In the genomic region with DNA sequence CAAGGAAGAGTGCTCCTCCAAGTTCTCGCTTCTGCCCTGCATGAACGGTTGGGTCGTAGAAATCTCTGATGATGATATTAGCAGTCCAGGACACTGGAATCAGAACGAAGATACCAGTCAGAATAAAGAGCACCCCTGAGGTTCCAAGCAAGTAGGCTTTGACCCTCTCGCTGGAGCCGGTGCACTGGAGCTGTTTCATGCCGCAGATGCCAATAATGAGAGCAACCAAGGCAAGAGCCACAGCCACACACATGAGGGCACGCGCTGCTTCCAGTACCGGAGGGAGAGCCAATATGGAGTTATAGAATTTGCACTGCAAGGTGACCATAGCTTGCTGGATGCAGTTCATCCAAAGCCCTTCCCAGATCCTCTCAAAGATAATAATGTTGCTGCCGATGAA, we compare ENCODE assay signal across 39 mouse cellular contexts. TPM values are rescaled to one million over a fixed set of nuclear protein-coding genes. Genes with fewer than 3 reads are reported as not detected.
"Had no signal": no experiment of that assay in that cellular context is flagged by ENCODE, and none has a peak within 500 bp of the region (broad histone marks: within the 10 kb centered on the region; RNA-seq: fewer than 3 reads in every experiment).

No protein-coding gene starts in this region.

- DNase-seq: cerebellum, adult 2 months; cerebellum, adult 8-10 months; cerebellum, adult 9-10 months; cerebellum, adult 9-11 months; cerebellum, postnatal 10 days; cerebellum, postnatal 14 days; cerebellum, postnatal 25 days; cerebellum, postnatal 36 days; embryo, embryonic 11 days; forebrain, postnatal 0 days; gastrocnemius, adult 2 months; gastrocnemius, postnatal 10 days; gastrocnemius, postnatal 14 days; gastrocnemius, postnatal 25 days; heart, adult 18-20 months; heart, adult 2 months had no signal

- H3K36me3 ChIP-seq: embryonic facial prominence, embryonic 10.5 days; embryonic facial prominence, embryonic 12.5 days; embryonic facial prominence, embryonic 13.5 days; embryonic facial prominence, embryonic 15.5 days; forebrain, embryonic 10.5 days; forebrain, embryonic 12.5 days; forebrain, embryonic 15.5 days had no signal

- H3K4me3 ChIP-seq: embryonic facial prominence, embryonic 10.5 days; embryonic facial prominence, embryonic 12.5 days; embryonic facial prominence, embryonic 13.5 days; embryonic facial prominence, embryonic 15.5 days; erythroblast, embryonic 14.5 days; forebrain, embryonic 10.5 days; forebrain, embryonic 12.5 days; forebrain, embryonic 13.5 days; forebrain, embryonic 15.5 days; gastrocnemius, adult 2 months; heart, adult 2 months had no signal

- H3K9ac ChIP-seq: embryonic facial prominence, embryonic 12.5 days; embryonic facial prominence, embryonic 13.5 days; embryonic facial prominence, embryonic 15.5 days; forebrain, embryonic 12.5 days; forebrain, embryonic 13.5 days; forebrain, embryonic 15.5 days; forebrain, postnatal 0 days had no signal

- H3K27ac ChIP-seq: embryonic facial prominence, embryonic 10.5 days; embryonic facial prominence, embryonic 12.5 days; embryonic facial prominence, embryonic 13.5 days; embryonic facial prominence, embryonic 15.5 days; forebrain, embryonic 10.5 days; forebrain, embryonic 12.5 days; forebrain, embryonic 13.5 days; forebrain, embryonic 15.5 days; gastrocnemius, adult 2 months; heart, adult 2 months had no signal

- H3K9me3 ChIP-seq: embryonic facial prominence, embryonic 10.5 days; embryonic facial prominence, embryonic 12.5 days; embryonic facial prominence, embryonic 13.5 days; embryonic facial prominence, embryonic 15.5 days; forebrain, embryonic 10.5 days; forebrain, embryonic 12.5 days; forebrain, embryonic 13.5 days; forebrain, embryonic 15.5 days had no signal

- ATAC-seq: forebrain, embryonic 13.5 days; forebrain, embryonic 14.5 days; forebrain, embryonic 15.5 days; forebrain, embryonic 16.5 days; forebrain, postnatal 0 days had no signal

- H3K4me2 ChIP-seq: embryonic facial prominence, embryonic 12.5 days; embryonic facial prominence, embryonic 13.5 days; embryonic facial prominence, embryonic 15.5 days; forebrain, embryonic 12.5 days; forebrain, embryonic 13.5 days; forebrain, embryonic 15.5 days had no signal

- H3K27me3 ChIP-seq: embryonic facial prominence, embryonic 12.5 days; embryonic facial prominence, embryonic 13.5 days; embryonic facial prominence, embryonic 15.5 days; forebrain, embryonic 12.5 days; forebrain, embryonic 13.5 days; forebrain, embryonic 15.5 days had no signal

- H3K4me1 ChIP-seq: embryonic facial prominence, embryonic 12.5 days; embryonic facial prominence, embryonic 13.5 days; embryonic facial prominence, embryonic 15.5 days; forebrain, embryonic 10.5 days; forebrain, embryonic 12.5 days; forebrain, embryonic 13.5 days; forebrain, embryonic 15.5 days had no signal

RNA-seq across cellular contexts. Expression of gene Cldn17, which starts 0.4 kb away (rescaled TPM):
- total RNA-seq: common myeloid progenitor, adult 5-6 weeks; forebrain, postnatal 0 days; gastrocnemius, adult 18-20 months; gastrocnemius, adult 2 months; gastrocnemius, adult 8-10 months; gastrocnemius, postnatal 10 days; gastrocnemius, postnatal 14 days; gastrocnemius, postnatal 25 days; gastrocnemius, postnatal 36 days; gastrocnemius, postnatal 4 days; granulocyte monocyte progenitor cell, adult 5-6 weeks; heart, adult 18-20 months; heart, adult 2 months had no signal
- polyA plus RNA-seq: cortical plate, adult 2 months; embryonic facial prominence, embryonic 10.5 days; embryonic facial prominence, embryonic 11.5 days; embryonic facial prominence, embryonic 12.5 days; embryonic facial prominence, embryonic 13.5 days; embryonic facial prominence, embryonic 14.5 days; erythroblast, embryonic 14.5 days; forebrain, embryonic 10.5 days; forebrain, embryonic 11.5 days; forebrain, embryonic 12.5 days; forebrain, embryonic 13.5 days; forebrain, embryonic 14.5 days; forebrain, embryonic 15.5 days; forebrain, embryonic 16.5 days; forebrain, postnatal 0 days; frontal cortex, adult 2 months; gonadal fat pad, adult 2 months; heart, adult 2 months had no signal

RNA-seq across cellular contexts. Expression of gene Cldn8, which starts 56.6 kb away (rescaled TPM):
- total RNA-seq: common myeloid progenitor, adult 5-6 weeks; forebrain, postnatal 0 days; gastrocnemius, adult 18-20 months; gastrocnemius, adult 2 months; gastrocnemius, adult 8-10 months; gastrocnemius, postnatal 10 days; gastrocnemius, postnatal 14 days; gastrocnemius, postnatal 25 days; gastrocnemius, postnatal 36 days; gastrocnemius, postnatal 4 days; granulocyte monocyte progenitor cell, adult 5-6 weeks; heart, adult 18-20 months; heart, adult 2 months had no signal
- polyA plus RNA-seq: cerebellum, adult 2 months; cortical plate, adult 2 months; erythroblast, embryonic 14.5 days; forebrain, embryonic 13.5 days; forebrain, embryonic 14.5 days; forebrain, embryonic 15.5 days; forebrain, embryonic 16.5 days; forebrain, postnatal 0 days; frontal cortex, adult 2 months had no signal
